8 mouse cellular contexts compared by ENCODE assay signal in genomic region chr5:43515401-43515976, GRCm38 (mm10). TPM values are rescaled to one million over a fixed set of nuclear protein-coding genes. Genes with fewer than 3 reads are reported as not detected.
A peak's percentile ranks its signal among the peaks of the same experiment; 100 is the strongest.
DNase-seq lines count a peak whose midpoint lies in the region; ATAC-seq lines count a peak whose summit lies in the region.

TSS of gene C1qtnf7 (plus strand) at chr5:43515538.

- H3K4me2 ChIP-seq in hindbrain, embryonic 16.5 days (ENCODE audit: low read length) = peak within 1 kb of the TSS; percentile 15; the same call in 1 of the 2 replicates
- H3K4me2 ChIP-seq in hindbrain, embryonic 13.5 days = no peak within 1 kb of the TSS
- H3K4me2 ChIP-seq in heart, embryonic 16.5 days (ENCODE audit: low read depth, low read length) = peak within 1 kb of the TSS; percentile 60
- no peak within 1 kb of the TSS for H3K4me2 ChIP-seq in liver, embryonic 16.5 days (ENCODE audit: low read depth, low read length)

- no peaks in the 10 kb centered on the region for H3K27me3 ChIP-seq in hindbrain, embryonic 16.5 days (replicated peaks; ENCODE audit: control insufficient read depth, insufficient read depth, low read length)
- no peaks in the 10 kb centered on the region for H3K27me3 ChIP-seq in hindbrain, embryonic 13.5 days
- H3K27me3 ChIP-seq in heart, embryonic 16.5 days (ENCODE audit: control insufficient read depth, insufficient read depth, low read length) = no peaks in the 10 kb centered on the region
- no peaks in the 10 kb centered on the region for H3K27me3 ChIP-seq in liver, embryonic 16.5 days (ENCODE audit: control insufficient read depth, insufficient read depth, low read depth, low read length)

- no peaks in the 10 kb centered on the region for H3K36me3 ChIP-seq in hindbrain, embryonic 16.5 days (ENCODE audit: control insufficient read depth, insufficient read depth, low read length)
- no peaks in the 10 kb centered on the region for H3K36me3 ChIP-seq in hindbrain, embryonic 13.5 days
- H3K36me3 ChIP-seq in heart, embryonic 16.5 days (ENCODE audit: control insufficient read depth, insufficient read depth) = no peaks in the 10 kb centered on the region
- H3K36me3 ChIP-seq in liver, embryonic 16.5 days (ENCODE audit: control insufficient read depth, insufficient read depth) = no peaks in the 10 kb centered on the region

- no peak within 1 kb of the TSS for H3K4me3 ChIP-seq in hindbrain, embryonic 16.5 days (ENCODE audit: low read length)
- no peak within 1 kb of the TSS for H3K4me3 ChIP-seq in hindbrain, embryonic 13.5 days
- peak within 1 kb of the TSS; percentile 8 for H3K4me3 ChIP-seq in brown adipose tissue, adult 24 weeks (ENCODE audit: insufficient read depth, low read depth, low read length)
- H3K4me3 ChIP-seq in heart, embryonic 16.5 days (ENCODE audit: low read length) = peak within 1 kb of the TSS; percentile 34
- H3K4me3 ChIP-seq in liver, embryonic 16.5 days (ENCODE audit: low read depth, low read length) = 0 out of 2 replicates have a peak within 1 kb of the TSS, but pooled peaks have one; percentile 16

- WGBS in hindbrain, embryonic 16.5 days = 81% methylated on average over 15 of the region's 15 CpGs
- WGBS in hindbrain, embryonic 13.5 days = 74% methylated on average over 15 of the region's 15 CpGs
- WGBS in heart, embryonic 16.5 days = 31% methylated on average over 15 of the region's 15 CpGs
- WGBS in liver, embryonic 16.5 days (ENCODE audit: insufficient replicate concordance) = 33% methylated on average over 15 of the region's 15 CpGs

- no peak within 1 kb of the TSS for H3K27ac ChIP-seq in hindbrain, embryonic 16.5 days (ENCODE audit: low read depth, low read length)
- no peak within 1 kb of the TSS for H3K27ac ChIP-seq in hindbrain, embryonic 13.5 days
- no peak within 1 kb of the TSS; the same call in 1 of the 2 replicates for H3K27ac ChIP-seq in brown adipose tissue, adult 24 weeks (replicated peaks; ENCODE audit: low read depth, low read length)
- peak within 1 kb of the TSS; percentile 23; the same call in 1 of the 2 replicates for H3K27ac ChIP-seq in heart, embryonic 16.5 days (ENCODE audit: low read length)
- H3K27ac ChIP-seq in liver, embryonic 16.5 days (ENCODE audit: low read length) = no peak within 1 kb of the TSS

- DNase-seq in thymus, postnatal 10 days (ENCODE audit: low spot score in 2 of 2) = no peak
- DNase-seq in adipocyte (ENCODE audit: low spot score) (no peak), MN1 (ENCODE audit: low spot score) (no peak)

- no peaks in the 10 kb centered on the region for H3K9me3 ChIP-seq in hindbrain, embryonic 16.5 days (ENCODE audit: control insufficient read depth, low read length)
- no peaks in the 10 kb centered on the region for H3K9me3 ChIP-seq in hindbrain, embryonic 13.5 days
- no peaks in the 10 kb centered on the region for H3K9me3 ChIP-seq in heart, embryonic 16.5 days (replicated peaks; ENCODE audit: control insufficient read depth, low read length)
- H3K9me3 ChIP-seq in liver, embryonic 16.5 days (replicated peaks; ENCODE audit: control insufficient read depth, low read length) = no peaks in the 10 kb centered on the region

- H3K9ac ChIP-seq in hindbrain, embryonic 16.5 days (ENCODE audit: low read depth, low read length) = no peak within 1 kb of the TSS
- H3K9ac ChIP-seq in hindbrain, embryonic 13.5 days = no peak within 1 kb of the TSS
- H3K9ac ChIP-seq in heart, embryonic 16.5 days (ENCODE audit: low read length) = peak within 1 kb of the TSS; percentile 52; the same call in 1 of the 2 replicates
- no peak within 1 kb of the TSS for H3K9ac ChIP-seq in liver, embryonic 16.5 days (ENCODE audit: low read depth, low read length)

- no peaks in the 10 kb centered on the region for H3K4me1 ChIP-seq in hindbrain, embryonic 16.5 days (ENCODE audit: control insufficient read depth, insufficient read depth, low read depth, low read length)
- H3K4me1 ChIP-seq in hindbrain, embryonic 13.5 days (replicated peaks) = no peaks in the 10 kb centered on the region
- no peaks in the 10 kb centered on the region for H3K4me1 ChIP-seq in brown adipose tissue, adult 24 weeks (ENCODE audit: control insufficient read depth, insufficient read depth, insufficient read length, low read length)
- 0 out of 2 replicates have a peak, but pooled peaks cover 5% of the 10 kb centered on the region for H3K4me1 ChIP-seq in heart, embryonic 16.5 days (ENCODE audit: control insufficient read depth, insufficient read depth, low read length)
- no peaks in the 10 kb centered on the region for H3K4me1 ChIP-seq in liver, embryonic 16.5 days (ENCODE audit: control insufficient read depth, low read depth, low read length)

- ATAC-seq in hindbrain, embryonic 16.5 days = no peak
- no peak for ATAC-seq in hindbrain, embryonic 13.5 days (ENCODE audit: low FRiP score)
- ATAC-seq in heart, embryonic 16.5 days (replicated peaks; ENCODE audit: extremely low read depth, insufficient read depth, low FRiP score) = no peak
- no peak for ATAC-seq in liver, embryonic 16.5 days (ENCODE audit: low read depth)

RNA-seq across cellular contexts. Expression of gene C1qtnf7, which starts in this region (rescaled TPM):
- polyA plus RNA-seq in hindbrain, embryonic 16.5 days (2015; fragmentation: Nextera tagmentation; extraction: Ambion mirVana) = 1.2 and 1.9 TPM in 2 replicates
- 0.98 and 2.2 TPM in 2 replicates for polyA plus RNA-seq in hindbrain, embryonic 13.5 days (2015; fragmentation: Nextera tagmentation; extraction: Ambion mirVana)
- polyA plus RNA-seq in brown adipose tissue, adult 24 weeks (2012; ENCODE audit: insufficient read depth, insufficient read length, missing spikeins) = 2.4 and 2.7 TPM in 2 replicates
- polyA plus RNA-seq in heart, embryonic 16.5 days (2015; fragmentation: Nextera tagmentation; extraction: Ambion mirVana) = 6.5 and 7.2 TPM in 2 replicates
- polyA plus RNA-seq in liver, embryonic 16.5 days (2015; fragmentation: Nextera tagmentation; extraction: Ambion mirVana) = 0.70 and 1.2 TPM in 2 replicates

Comparison
In these comparisons a context has a peak if more than half of its experiments do, and no peak if none do; other contexts are left out.
1. H3K4me2 ChIP-seq: peak in hindbrain, embryonic 16.5 days (single experiment) and heart, embryonic 16.5 days (single experiment); none in hindbrain, embryonic 13.5 days (single experiment) and liver, embryonic 16.5 days (single experiment).
2. H3K4me3 ChIP-seq: peak in brown adipose tissue, adult 24 weeks (single experiment), heart, embryonic 16.5 days (single experiment) and liver, embryonic 16.5 days (single experiment); none in hindbrain, embryonic 16.5 days (single experiment) and hindbrain, embryonic 13.5 days (single experiment).